Mouse (Mus musculus): ENCODE data around the gene Pdilt. TPM values are rescaled to one million over a fixed set of nuclear protein-coding genes. Genes with fewer than 3 reads are reported as not detected.
"Not testable (repeated sequence)": the region's sequence is repeated elsewhere in the genome, so short reads cannot be mapped to it uniquely, and the experiment has no call there.

The Pdilt gene
- total RNA-seq (2021), result not detected

DNA sequence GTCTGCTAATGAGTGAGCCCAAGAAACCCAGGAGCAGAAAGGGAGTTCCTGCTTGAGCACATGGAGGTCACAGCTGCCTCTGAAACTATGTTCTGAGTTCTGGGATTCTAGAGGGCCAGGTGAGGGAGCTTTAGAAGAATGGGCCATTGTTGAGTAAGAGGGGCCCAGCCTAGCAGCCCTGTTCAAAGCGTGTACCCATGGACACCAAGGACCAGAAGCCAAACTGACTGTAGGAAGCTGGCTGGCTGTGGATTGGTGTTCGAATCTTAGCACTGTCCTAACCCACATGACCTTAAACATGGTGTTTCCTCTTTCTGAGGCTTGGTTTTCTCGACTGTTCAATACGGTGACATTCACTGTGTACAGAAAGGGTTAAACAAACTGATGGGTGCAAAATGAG, at the start of gene Pdilt:
Gene Pdilt (minus strand): TSS at position 101 of the 400 bp plus-strand sequence.
- intact Hi-C loops (cut with DNase I), result no loop called here
- no peak for DNase-seq (ENCODE audit: low spot score)

DNA sequence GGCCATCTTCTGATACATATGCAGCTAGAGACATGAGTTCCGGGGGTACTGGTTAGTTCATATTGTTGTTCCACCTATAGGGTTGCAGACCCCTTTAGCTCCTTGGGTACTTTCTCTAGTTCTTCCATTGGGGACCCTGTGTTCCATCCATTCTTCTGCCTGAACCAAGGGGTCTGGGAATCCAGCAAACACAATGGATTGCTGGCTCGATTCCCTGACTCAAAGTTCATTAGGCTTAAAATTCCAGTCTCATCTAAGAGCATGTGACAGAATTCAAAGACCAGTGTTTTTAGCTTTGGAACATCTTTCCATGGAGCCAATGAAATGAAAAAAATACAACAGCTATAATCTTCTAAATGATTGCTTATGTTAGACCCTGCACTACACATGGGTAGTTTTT, 39.2 kb upstream of the Pdilt start:
- intact Hi-C loops (cut with DNase I), result not testable (repeated sequence)

DNA sequence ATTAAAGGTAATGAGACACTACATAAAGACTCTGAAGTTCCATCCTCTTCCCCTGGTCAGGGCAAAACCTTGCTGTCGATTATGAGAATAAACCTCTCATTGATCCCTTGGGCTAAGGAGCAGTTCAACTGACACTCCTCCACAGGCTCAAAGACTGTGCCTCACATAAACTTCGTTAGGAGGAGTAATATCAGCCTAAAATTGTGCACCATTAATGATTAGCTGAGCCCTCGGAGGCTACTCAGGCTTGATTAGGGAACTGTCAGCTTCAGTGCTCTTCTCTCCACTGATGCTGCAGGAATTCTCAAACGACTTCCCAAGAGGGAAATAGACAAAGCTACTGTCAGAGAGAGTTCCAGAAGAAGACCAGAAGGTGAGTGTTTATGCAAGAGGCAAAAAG, 38.2 kb upstream of the Pdilt start:
- no peak for DNase-seq (ENCODE audit: low spot score)
- intact Hi-C loops (cut with DNase I), result no loop called here

More for the DNA sequence above, 39.2 kb upstream of the Pdilt start:
- DNase-seq (ENCODE audit: low spot score), result not testable (repeated sequence)

DNA sequence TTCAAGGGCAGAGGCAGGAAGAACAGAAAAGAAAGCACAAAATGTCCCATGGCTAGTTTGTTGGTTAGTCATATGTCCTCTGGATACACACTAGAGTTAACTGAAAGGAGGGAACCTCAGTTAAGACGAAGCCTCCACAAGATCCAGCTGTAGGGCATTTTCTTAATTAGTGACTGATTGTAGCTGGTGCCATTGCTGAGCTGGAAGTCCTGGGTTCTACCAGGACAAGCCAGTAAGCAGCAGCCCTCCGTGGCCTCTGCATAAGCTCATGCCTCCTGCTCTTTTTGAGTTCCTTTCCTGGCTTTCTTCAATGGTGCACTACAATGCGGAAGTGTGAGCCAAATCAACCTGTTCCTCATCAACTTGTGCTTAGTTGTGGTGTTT, 37.2 kb upstream of the Pdilt start:
- intact Hi-C loops (cut with DNase I), result no loop called here
- DNase-seq (ENCODE audit: low spot score), result no peak

DNA sequence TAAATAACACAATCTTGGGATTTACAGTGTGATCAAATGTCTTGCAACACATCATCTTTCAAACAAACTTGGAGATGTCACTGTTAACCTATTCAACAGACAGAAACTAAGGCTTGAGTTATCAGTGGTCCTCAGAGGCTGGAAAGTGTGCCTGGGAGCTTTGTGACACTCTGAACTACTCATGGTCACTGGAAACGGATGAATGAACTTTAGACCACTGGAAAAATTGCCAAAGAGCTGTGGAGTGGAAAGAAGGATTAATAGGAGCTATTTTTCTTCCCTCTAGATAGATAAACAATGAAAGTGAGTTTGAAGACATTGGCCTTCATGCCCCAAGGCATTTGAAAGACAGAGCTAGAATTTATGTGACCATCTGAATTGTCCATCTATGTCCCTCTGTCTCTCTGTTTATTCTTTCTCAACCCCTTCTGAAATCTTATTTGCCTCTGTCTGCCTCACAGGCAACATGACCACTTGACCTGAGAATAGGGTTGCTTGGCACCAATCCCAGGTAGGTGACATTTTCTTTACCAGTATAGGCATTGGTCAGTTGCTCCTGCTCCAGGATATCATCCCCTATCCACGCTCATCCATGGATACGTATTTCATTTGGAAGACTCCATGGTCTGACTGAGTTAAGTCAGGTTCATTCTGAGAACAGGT, 36.6 kb upstream of the Pdilt start:
- intact Hi-C loops (cut with DNase I), result no loop called here
- no peak for DNase-seq (ENCODE audit: low spot score)

DNA sequence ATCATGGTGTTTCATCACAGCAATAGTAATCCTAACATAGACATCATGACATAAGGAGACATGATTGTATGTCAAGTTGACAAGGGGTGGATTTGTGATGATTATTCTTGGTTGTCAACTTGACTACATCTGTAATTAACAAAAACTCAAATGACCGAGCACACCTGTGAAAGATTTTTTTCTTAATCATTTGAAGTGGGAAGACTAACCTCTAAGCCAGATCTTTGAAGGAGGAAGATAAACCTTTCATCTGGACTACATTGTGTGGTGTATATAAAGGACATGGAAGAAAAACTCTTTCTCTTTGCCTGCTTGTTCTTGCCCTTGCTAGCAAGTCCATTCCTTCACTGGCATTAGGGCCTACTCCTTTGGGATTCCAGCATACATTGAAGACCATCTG, 30.8 kb upstream of the Pdilt start, which contains the start of gene Acsm2:
Gene Acsm2 (plus strand): TSS at position 301 of the 400 bp plus-strand sequence.
- DNase-seq (ENCODE audit: low spot score), result no peak
- intact Hi-C loops (cut with DNase I), result no loop called here

DNA sequence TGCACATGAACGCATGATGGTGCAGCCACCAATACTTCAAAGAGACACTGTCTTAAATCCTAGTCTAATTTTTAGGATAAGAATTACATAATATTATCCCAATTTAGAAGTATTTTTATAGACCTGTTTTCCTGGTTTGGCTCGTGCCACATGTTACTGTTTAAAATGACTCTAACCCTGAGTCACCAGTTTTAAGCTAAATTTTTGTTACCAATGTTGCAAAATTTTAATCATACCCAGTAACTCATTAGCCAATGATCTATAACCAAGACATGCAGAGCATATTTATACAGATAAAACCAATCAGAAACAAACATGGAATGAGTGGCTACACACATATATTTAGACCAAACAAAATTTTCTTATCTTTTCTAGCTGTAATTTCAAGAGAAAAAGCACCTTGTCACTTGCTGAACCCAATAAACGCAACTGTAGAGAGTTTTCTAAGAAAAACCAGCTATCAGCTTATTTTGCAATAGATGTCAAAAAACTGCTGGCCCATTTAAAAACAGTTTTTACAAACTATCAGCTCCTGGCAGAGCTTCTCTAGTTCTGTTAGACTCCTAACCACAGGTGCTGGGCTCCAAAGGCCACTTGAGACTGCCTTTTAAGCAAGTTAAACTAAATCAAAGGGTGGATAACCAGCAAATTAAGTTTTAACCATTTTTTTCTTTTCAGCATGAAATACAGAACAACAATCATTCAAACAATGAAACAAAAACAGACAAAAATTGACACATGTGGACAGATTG, 27.4 kb upstream of the Pdilt start:
- intact Hi-C loops (cut with DNase I), result no loop called here
- no peak for DNase-seq (ENCODE audit: low spot score)

DNA sequence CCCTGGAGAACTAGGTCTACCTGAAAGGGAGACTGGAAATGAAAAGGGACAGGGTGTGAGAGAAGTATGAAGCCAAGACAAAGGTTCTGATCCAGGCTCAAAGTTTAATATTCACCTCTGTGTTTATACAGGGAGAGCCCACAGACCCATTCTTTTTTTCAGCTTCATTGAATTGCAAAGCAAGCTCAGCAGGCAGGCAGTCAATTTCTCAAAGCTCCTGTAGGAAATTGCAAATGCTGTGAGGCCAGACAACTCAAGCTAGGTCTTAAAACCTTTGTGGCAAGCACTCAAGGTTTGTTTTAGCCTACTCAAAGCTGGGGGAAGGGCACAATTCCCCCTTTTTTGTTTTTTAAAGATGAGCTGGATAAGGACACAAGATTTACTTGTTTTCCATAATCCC, 22.3 kb upstream of the Pdilt start:
- no peak for DNase-seq (ENCODE audit: low spot score)
- intact Hi-C loops (cut with DNase I), result no loop called here

DNA sequence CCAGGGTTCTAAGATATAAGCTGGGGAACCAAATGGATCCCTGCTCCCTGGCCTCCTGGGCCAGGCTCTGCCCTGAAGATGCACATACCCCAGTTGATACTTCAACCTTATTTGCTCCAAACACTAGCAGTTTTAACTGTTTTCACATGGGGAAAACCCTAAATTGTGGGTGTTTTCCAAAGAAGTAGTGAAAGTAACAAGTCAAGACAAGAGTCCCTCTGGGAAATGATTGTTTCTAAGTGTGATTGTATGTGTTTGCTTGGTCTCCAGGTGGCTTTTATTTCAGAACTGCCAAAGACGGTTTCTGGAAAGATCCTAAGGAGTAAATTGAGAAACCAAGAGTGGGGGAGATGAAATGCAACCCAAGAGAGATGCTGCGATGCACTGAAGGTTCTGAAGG, 19.2 kb upstream of the Pdilt start:
- intact Hi-C loops (cut with DNase I), result no loop called here

DNA sequence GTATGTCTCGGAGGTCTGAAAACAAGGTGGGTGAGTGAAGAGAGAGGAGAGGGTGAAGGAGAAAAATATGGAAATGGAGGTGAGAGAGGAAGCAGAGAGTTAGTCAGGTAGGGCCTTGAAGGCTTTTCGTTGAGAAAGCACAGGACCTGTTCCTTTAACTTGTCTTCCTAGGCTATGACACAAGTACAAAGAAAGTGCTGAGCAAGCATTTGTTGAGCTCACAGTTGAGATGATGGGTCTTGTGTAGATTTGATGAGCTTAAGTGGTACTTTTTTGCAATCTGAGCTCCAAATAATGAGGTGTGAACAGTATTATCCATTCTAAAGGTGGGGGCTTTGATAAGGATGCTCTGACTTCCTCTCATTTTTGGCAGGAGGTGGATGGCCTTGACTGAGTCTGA, 11.1 kb upstream of the Pdilt start:
- intact Hi-C loops (cut with DNase I), result no loop called here
- DNase-seq (ENCODE audit: low spot score), result no peak

More for the DNA sequence above, 19.2 kb upstream of the Pdilt start:
- no peak for DNase-seq (ENCODE audit: low spot score)

DNA sequence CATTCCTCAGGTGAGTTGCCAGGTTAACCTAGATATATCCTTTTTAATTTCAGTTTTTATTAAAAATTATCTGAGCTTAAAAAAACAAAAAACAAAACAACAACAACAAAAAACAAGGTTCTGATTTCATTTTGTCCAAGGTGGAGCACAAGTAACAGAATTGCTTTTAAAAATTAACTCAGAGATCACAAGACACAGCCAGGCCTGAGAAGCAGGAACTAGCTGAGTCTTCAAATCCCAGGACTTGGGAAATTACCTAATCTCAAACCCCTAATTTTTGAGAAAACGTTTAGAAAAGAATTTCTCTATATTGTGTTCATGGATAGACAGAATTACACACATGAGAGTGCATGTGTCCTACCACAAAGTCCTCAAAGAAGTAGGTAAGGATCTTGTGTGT, 9.6 kb upstream of the Pdilt start:
- DNase-seq (ENCODE audit: low spot score), result no peak
- intact Hi-C loops (cut with DNase I), result no loop called here

DNA sequence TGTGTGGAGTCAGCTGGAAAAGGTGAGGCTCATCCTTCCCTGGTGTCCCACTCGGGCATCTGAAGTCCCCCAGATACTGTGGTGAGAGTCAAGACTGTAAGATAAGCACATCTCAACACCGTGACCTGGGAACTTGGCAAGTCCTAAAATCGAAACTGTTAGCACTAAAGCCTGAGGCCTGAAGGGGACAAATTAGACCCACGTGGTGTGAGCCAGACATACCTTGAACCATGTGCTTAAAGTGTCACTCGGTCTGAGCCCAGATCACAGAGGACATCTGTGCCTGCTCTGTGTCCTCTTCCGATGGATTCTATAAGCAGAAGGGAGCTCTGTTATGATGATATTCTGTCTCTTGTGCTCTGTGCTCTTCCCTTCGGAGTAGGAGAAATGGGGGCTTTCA, 5.3 kb upstream of the Pdilt start:
- intact Hi-C loops (cut with DNase I), result no loop called here
- DNase-seq (ENCODE audit: low spot score), result no peak

DNA sequence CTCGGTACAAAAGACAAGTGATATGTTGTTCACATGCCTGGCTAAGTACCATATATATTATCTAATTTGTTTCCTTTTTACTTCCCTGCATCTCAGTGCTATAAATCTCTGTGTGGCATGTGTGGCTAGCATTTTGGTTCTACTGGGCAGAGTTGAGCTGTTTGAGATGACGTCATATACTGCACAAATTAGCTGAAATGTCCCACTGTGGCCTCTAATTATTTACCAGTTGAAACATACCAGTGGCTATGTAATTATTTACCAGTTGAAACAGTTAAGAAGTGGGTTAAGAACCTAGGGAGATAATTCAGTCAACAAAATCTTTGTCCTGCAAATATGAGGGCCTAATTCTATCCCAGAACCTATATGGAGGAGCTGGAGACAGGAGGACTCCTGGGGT, 4.3 kb upstream of the Pdilt start:
- intact Hi-C loops (cut with DNase I), result no loop called here
- DNase-seq (ENCODE audit: low spot score), result no peak

DNA sequence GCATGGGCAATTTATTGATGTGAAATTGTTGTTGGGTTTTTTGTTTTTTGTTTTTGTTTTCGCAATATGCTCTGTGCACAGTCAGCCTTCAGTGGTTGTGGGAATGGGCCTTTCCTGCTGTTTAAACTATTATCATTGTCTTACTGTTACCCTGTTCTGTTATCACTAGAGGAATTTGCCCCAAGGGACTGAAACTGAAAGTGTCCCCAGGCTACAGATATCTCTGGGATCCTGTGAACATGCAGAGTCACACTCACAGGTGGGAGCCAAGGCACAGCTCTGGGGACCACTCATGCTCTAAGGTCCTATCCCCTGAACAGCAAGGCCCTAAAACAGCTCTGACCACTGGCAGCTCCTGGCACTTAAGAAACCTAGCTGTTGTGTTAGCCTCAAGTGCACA, 3.8 kb upstream of the Pdilt start:
- intact Hi-C loops (cut with DNase I), result no loop called here

DNA sequence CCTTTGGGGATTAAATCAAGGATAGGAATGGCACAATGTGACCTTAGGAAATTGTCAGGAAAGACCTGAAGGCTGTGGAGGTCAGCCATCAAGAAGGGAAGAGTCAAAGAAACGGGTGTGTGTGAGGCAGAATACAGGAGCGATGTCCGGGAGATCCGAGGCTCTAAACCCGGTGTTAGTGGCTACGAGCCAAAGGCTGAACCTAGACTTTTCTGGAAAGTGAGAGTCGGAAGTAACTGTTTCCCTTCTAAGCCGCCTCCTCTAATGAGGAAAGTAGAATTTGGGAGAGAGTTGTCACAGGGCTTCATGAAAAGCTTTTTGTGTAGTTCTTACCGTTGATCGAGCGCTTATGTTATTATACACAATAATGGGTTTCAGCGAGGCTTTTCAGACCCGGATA, 3.2 kb upstream of the Pdilt start:
- DNase-seq (ENCODE audit: low spot score), result no peak
- intact Hi-C loops (cut with DNase I), result no loop called here

More for the DNA sequence above, 3.8 kb upstream of the Pdilt start:
- no peak for DNase-seq (ENCODE audit: low spot score)

DNA sequence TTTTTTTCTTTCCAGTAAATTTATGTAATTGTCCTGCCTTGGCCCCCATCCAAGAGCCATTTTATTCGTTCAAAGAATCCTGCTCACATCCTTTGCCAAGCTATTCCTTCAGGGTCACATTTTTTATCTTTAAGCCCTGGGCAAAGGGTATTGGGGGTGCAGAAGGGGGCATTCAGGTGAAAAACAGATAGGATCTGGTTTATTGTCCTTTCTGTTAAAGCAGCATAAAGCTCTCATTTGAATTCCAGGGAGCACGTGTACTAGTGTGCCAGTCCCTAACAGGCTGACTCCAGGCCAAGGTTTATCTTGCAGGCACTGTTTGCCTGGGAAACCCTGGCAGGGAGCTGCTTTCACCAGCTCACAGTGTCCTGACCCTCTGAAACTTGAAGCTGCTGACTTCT, 2.6 kb upstream of the Pdilt start:
- DNase-seq (ENCODE audit: low spot score), result peak; percentile 17
- intact Hi-C loops (cut with DNase I), result no loop called here

DNA sequence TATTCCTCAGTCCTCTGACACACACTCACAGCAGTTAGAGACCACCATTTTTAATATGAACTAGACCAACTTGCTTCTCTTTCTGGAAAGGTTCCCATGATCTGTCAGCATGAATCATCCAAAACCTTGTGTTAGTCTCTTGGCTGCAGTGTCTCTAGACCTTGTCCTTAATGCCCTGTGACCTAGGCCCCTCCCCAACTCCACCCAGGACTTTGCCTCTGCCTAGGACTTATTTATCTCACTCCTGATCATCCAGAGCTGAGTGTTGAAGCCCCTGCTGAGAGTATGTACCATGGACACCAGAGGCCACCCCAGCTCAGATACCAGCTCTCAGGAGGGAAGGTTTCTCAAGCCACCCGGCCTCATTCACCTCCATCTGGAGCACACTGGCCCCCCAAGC, 904 bp downstream of the Pdilt start:
- no peak for DNase-seq (ENCODE audit: low spot score)
- intact Hi-C loops (cut with DNase I), result no loop called here

DNA sequence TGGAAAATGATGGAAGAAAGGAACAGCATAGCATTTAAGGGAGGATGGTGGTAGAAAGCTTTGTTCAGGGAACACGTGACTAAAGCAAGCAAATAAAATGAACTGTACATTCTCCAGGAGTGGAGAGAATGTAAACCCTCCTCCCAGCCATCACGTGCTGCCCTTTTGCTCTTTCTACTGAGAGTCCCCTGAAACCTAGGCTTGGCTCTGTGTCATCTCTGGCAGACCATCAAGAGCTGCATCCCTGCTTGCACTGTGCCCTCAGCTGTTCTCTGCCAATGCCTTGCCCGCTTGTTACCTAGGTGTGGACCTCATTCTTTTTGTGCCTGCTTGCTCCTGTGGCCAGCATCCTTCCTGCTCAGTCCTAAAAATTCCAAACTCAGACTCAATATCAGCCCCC, 1.5 kb downstream of the Pdilt start:
- no peak for DNase-seq (ENCODE audit: low spot score)
- intact Hi-C loops (cut with DNase I), result no loop called here

DNA sequence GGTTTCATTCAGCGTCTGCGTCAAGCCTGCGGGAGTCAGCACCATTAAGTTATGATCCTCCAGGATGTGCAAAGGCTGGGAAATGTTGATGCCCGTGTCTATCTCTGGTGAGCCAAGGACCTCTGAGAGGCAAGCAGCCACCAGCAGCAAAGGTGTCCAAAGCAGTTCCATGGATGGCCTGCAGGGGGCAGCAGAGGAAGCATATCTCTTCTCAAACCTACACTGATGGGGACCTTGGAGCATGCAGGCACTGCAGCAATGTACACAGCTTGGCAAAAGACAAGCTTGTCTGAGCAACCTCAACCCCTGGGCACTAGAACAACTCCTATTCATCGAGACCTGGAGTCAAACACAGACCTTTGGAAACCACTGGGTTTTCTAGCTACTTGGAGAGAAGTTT, 3.6 kb downstream of the Pdilt start:
- intact Hi-C loops (cut with DNase I), result loop anchor here (10.0 kb wide), 2 partner anchors 155 to 755 kb away; no protein-coding TSS in a partner anchor
- no peak for DNase-seq (ENCODE audit: low spot score)

DNA sequence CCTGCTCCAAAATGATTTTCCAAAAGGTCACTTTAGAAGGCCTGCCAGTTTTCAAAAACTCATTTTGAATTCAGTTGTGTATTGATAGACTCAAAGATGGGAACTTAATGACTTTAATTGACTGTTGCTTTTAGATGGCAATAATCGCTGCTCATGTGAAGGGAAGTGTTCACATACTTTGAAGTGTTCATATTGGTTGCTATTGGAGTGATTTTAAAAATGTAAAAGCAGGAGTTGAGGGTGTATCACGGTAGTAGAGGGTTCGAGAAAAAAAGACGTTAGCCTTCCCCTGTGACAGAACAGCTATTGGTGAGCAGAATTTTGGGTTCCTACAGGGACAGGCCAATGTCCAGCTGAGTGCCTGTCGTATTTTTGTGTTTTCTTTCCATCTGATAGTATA, 4.1 kb downstream of the Pdilt start, which contains the start of gene Acsm5:
Gene Acsm5 (plus strand): TSS at position 301 of the 400 bp plus-strand sequence.
- intact Hi-C loops (cut with DNase I), result loop anchor here (10.0 kb wide), 2 partner anchors 156 to 754 kb away; no protein-coding TSS in a partner anchor
- no peak for DNase-seq (ENCODE audit: low spot score)

DNA sequence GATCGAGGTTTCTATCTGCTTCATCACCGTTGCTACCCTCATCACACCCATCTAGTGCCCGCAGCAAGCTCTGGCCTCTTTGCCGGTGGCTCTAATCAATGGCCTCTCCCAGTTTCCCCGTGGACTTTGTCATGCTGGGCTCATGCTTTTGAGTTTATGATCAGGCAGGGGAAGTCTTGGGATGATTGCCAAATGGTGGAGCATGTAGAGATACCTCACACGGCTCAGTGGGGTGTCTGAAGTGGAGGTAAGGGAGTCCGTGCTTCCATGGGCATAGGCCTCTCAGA, 7.1 kb downstream of the Pdilt start:
- intact Hi-C loops (cut with DNase I), result loop anchor here (10.0 kb wide), 2 partner anchors 159 to 751 kb away; no protein-coding TSS in a partner anchor
- DNase-seq (ENCODE audit: low spot score), result no peak
